Mouse (Mus musculus) kidney, postnatal 4 days (tissue): ENCODE measurements around the gene Myrf.
"Not testable (repeated sequence)": the region's sequence is repeated elsewhere in the genome, so short reads cannot be mapped to it uniquely, and the experiment has no call there.

ENCODE experiments used
- DNase-seq, 2 experiments: peaks; one replicate each; pipeline ENCODE4 v3.0.0; 2021; ENCODE audit warnings: mixed read lengths in 2 of 2

The Myrf gene

DNA sequence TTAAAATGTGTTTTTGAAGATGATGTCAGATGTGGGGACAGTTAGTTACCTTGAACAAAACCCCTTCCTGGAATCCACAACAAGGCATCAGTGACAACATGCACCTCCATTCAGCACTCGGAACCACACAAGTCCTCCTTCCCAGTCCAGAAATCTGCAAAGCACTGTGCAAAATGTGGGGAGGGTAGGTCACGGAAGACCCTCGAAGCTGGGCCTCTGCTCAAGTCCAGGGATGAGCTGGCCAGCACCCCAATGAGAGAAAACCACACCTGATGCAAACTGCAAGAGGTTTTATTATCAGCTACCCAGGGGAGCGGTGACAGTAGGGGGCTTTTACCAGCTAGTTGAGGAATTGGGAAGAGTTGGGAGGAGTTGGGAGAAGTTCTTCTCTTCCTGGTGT, 65.6 kb downstream of the Myrf start:
- no peak for DNase-seq

DNA sequence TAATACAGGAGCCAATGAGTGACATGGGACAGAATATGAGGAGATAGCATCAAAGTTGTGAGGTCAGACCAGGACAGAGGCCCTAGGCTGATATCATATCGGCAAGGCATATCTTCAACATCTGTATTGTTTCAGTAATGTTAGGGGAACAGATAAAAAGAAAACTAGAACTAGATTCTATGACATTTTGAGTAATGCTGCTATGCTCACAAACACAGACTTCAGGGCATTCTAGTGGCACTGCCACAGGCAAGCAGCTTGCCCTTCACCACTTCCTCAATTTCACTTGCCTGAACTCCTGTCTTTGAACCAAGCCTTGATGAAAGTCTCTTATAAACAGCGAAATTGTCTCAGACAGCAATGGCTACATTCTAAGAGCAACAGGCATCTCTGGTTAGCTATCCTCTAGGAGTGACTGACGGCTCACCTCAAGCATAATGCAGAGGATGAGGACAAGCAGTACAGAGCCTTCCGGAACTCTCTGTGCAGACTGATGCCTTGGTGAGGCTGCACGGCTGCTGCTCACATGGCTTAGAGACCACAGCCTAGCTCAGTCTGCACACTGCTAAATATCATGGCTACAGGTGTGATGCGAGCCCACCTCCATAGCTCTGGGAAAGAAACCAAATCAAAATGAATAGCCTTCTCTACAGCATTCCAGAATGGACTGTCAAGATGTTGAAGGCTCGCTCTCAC, 66.6 kb downstream of the Myrf start:
- no peak for DNase-seq

DNA sequence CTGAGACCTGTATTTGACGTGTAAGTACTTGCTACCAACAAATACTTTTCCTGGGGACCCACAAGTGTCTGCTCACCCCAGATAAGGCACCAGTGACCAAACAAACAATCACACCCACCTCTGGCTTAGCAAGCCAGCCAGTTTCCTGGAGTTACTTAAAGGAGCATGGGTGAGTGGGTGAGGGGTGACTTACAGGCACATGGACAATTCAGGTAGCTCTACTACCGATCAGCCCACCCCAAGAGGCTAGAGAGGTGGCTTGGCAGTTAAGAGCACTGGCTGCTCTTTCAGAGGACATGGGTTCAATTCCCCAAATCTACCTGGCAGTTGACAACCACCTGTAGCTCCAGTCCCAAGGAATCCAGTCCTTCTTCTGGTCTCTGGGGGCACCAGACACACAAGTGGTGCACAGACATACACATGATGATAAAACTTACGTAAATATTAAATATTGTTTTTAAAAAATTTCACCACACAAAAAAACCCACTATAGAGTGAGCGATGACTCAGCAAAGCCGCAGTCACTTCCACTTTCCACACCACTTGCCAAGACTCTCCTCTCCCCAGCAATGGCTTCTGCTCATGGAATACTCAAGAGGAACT, 67.3 kb downstream of the Myrf start:
- no peak for DNase-seq

GRCm38 (mm10) chr19:10171846-10172245, 68.7 kb downstream of the Myrf start:
- no peak for DNase-seq

DNA sequence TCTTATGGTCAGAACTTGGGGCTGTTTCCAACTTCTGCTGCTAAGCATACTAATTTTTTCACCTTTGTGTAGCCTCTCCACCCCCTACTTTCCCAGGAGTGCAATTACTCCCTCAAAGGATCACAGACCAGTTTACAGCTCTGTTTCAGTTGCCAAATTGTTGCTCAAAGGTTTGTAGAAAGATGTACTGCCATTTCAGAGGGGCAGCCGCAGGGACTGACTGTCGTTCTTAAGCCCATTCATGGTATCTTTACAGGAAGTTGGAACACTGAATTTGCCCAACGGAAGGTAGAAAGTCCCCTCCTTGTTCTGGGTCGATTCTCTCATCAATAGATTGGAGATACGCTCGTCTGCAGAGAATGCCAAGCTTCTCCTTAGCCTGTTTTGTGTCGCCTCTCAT, 69.2 kb downstream of the Myrf start:
- no peak for DNase-seq

GRCm38 (mm10) chr19:10170466-10170865, 70.1 kb downstream of the Myrf start:
- DNase-seq: no peak

- not testable (repeated sequence) for DNase-seq
Observed at GRCm38 (mm10) chr19:10169692-10170330, 70.7 kb downstream of the Myrf start.

GRCm38 (mm10) chr19:10169179-10169578, 71.4 kb downstream of the Myrf start:
- no peak for DNase-seq

GRCm38 (mm10) chr19:10168441-10168840, 72.1 kb downstream of the Myrf start:
- DNase-seq: no peak

GRCm38 (mm10) chr19:10167951-10168350, 72.6 kb downstream of the Myrf start:
- DNase-seq: no peak

GRCm38 (mm10) chr19:10167112-10167511, 73.4 kb downstream of the Myrf start:
- DNase-seq: no peak

- not testable (repeated sequence) for DNase-seq
Observed at GRCm38 (mm10) chr19:10165928-10166327, 74.6 kb downstream of the Myrf start.

GRCm38 (mm10) chr19:10163896-10164295, 76.7 kb downstream of the Myrf start:
- no peak for DNase-seq
